Mouse (Mus musculus): ENCODE measurements around the gene Gsto2. TPM values are rescaled to one million over a fixed set of nuclear protein-coding genes. Genes with fewer than 3 reads are reported as not detected.

Gsto2 gene
- polyA plus RNA-seq, 1 experiment, result 0.84 TPM

DNA sequence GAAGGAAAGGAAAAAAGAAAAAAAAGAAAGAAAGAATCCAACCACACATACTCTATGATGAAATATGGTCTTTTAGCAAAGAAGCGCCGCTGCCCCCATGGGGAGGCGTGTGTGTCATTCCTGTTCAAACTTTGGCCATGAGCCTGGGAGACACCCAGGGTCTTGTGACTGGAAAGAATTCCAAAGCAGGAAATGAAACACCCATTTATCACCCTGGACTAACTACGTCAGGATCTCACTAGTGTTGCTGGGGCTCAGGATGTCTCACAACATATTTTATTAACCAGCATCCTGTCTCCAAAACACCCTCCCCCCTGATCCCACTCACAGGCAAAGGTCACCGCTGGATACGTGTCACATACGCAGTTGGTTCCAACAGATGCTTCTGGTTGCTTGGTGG is 21.3 kb downstream of the Gsto2 start:
- H3K27ac ChIP-seq (ENCODE audit: control insufficient read depth, insufficient read depth, low read length), result peak overlapping the region; percentile 89; the same call in 1 of the 2 replicates
- no peaks in the 10 kb centered on the region for H3K36me3 ChIP-seq (ENCODE audit: control insufficient read depth, insufficient read depth, low read length)
- TF ChIP-seq CTCF (IDR thresholded peaks at IDR 0.05; ENCODE audit: borderline replicate concordance, control insufficient read depth, extremely low read depth, insufficient read depth, low read length, poor library complexity), result no peak
- TF ChIP-seq POLR2A (IDR thresholded peaks at IDR 0.05; ENCODE audit: control insufficient read depth, extremely low read depth, insufficient read depth, low read length, poor library complexity), result no peak
- DNase-seq, result no peak
- no peaks in the 10 kb centered on the region for H3K27me3 ChIP-seq (ENCODE audit: control insufficient read depth, insufficient read depth, low read length)
- H3K4me3 ChIP-seq (ENCODE audit: control insufficient read depth, insufficient read depth, low read length), result no peak overlapping the region
- 73% methylated on average over 7 of the region's 7 CpGs for WGBS
- peaks cover 43% of the 10 kb centered on the region for H3K4me1 ChIP-seq (replicated peaks; ENCODE audit: control insufficient read depth, insufficient read depth, low read length)

DNA sequence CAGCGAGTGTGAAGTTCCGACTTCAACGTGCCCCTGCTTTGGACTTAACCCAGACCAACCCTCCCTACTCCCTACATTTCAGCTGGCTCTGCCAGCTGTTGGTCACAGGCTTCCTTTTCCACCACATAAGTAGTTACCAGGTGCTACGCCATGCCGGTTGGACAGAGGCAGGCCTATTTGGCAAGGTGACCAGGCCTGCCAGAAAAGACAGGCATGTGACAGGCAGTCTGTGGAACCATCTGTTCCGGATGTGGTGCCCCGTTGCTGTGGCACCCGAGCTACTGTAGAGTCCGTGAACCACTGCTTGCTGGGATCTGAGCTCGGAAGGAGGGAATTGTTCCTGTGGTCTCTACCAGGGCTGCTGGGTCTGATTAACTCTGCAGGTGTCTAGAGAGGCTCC is 22.1 kb downstream of the Gsto2 start:
- H3K4me1 ChIP-seq (replicated peaks; ENCODE audit: control insufficient read depth, insufficient read depth, low read length), result peaks cover 43% of the 10 kb centered on the region
- no peak overlapping the region for H3K4me3 ChIP-seq (ENCODE audit: control insufficient read depth, insufficient read depth, low read length)
- peak overlapping the region; percentile 89 for H3K27ac ChIP-seq (ENCODE audit: control insufficient read depth, insufficient read depth, low read length)
- no peak for TF ChIP-seq CTCF (IDR thresholded peaks at IDR 0.05; ENCODE audit: borderline replicate concordance, control insufficient read depth, extremely low read depth, insufficient read depth, low read length, poor library complexity)
- TF ChIP-seq POLR2A (IDR thresholded peaks at IDR 0.05; ENCODE audit: control insufficient read depth, extremely low read depth, insufficient read depth, low read length, poor library complexity), result no peak
- 28% methylated on average over 10 of the region's 10 CpGs for WGBS
- DNase-seq, result peak; percentile 63
- H3K27me3 ChIP-seq (ENCODE audit: control insufficient read depth, insufficient read depth, low read length), result no peaks in the 10 kb centered on the region
- H3K36me3 ChIP-seq (ENCODE audit: control insufficient read depth, insufficient read depth, low read length), result no peaks in the 10 kb centered on the region

DNA sequence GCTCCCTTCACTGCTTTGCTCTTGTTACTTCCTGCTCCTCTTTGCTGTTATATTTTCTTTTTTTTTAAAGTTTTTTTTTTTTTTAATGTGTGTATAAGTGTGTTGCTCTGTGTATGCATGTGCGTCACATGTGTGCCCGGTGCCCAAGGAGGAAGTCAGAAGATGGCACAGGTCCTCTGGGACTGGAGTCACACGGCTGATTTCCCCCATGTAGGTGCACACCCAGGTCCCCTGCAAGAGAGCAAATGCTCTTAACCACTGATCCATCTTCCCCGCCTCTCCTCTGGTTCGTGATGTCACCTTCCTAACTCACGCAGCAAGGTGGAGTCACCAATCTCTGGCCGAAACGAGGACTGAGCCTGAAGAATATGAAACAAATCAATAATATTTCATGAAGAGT is 22.7 kb downstream of the Gsto2 start:
- WGBS, result 48% methylated on average over 8 of the region's 8 CpGs
- peak overlapping the region; percentile 89 for H3K27ac ChIP-seq (ENCODE audit: control insufficient read depth, insufficient read depth, low read length)
- DNase-seq, result peak; percentile 17
- H3K36me3 ChIP-seq (ENCODE audit: control insufficient read depth, insufficient read depth, low read length), result no peaks in the 10 kb centered on the region
- no peaks in the 10 kb centered on the region for H3K27me3 ChIP-seq (ENCODE audit: control insufficient read depth, insufficient read depth, low read length)
- TF ChIP-seq POLR2A (IDR thresholded peaks at IDR 0.05; ENCODE audit: control insufficient read depth, extremely low read depth, insufficient read depth, low read length, poor library complexity), result no peak
- TF ChIP-seq CTCF (IDR thresholded peaks at IDR 0.05; ENCODE audit: borderline replicate concordance, control insufficient read depth, extremely low read depth, insufficient read depth, low read length, poor library complexity), result no peak
- no peak overlapping the region for H3K4me3 ChIP-seq (ENCODE audit: control insufficient read depth, insufficient read depth, low read length)
- H3K4me1 ChIP-seq (replicated peaks; ENCODE audit: control insufficient read depth, insufficient read depth, low read length), result peaks cover 40% of the 10 kb centered on the region

DNA sequence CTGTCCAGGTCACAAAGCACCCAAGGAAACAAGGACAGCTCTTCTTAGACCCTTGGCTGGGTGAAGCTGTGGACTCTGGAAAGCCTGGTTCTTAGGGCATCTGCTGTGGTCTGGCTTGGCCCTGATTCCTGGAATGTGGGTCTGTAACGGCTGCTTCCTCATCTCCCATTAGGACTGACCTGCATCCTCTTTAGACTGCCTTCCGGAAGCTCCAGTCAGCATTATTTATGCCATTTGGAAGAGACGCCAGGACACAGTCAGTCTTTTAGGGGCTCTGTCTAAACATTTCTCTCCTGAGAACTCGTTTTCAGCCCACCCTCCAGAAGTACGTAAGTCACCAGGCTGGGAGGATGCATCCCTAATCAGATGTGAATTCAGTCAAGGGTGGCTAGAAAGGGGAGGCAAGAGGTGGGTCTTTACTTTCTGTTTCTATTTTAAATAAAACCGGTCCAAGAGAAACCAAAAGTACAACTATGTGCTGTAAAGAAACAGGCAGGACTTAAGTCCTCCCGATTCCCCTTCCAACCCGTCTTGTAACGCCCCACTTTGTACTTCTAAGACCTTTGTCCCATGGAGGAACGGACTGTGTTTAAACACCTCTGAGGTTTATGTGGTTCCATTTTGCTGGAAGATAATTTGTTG is 25.3 kb downstream of the Gsto2 start:
- DNase-seq, result no peak
- H3K4me3 ChIP-seq (ENCODE audit: control insufficient read depth, insufficient read depth, low read length), result no peak overlapping the region
- H3K27ac ChIP-seq (ENCODE audit: control insufficient read depth, insufficient read depth, low read length), result peak overlapping the region; percentile 15; the same call in 1 of the 2 replicates
- WGBS, result 14% methylated on average over 10 of the region's 10 CpGs
- H3K4me1 ChIP-seq (replicated peaks; ENCODE audit: control insufficient read depth, insufficient read depth, low read length), result peaks cover 36% of the 10 kb centered on the region
- no peaks in the 10 kb centered on the region for H3K27me3 ChIP-seq (ENCODE audit: control insufficient read depth, insufficient read depth, low read length)
- TF ChIP-seq CTCF (IDR thresholded peaks at IDR 0.05; ENCODE audit: borderline replicate concordance, control insufficient read depth, extremely low read depth, insufficient read depth, low read length, poor library complexity) (no peak), POLR2A (IDR thresholded peaks at IDR 0.05; ENCODE audit: control insufficient read depth, extremely low read depth, insufficient read depth, low read length, poor library complexity) (no peak)
- H3K36me3 ChIP-seq (ENCODE audit: control insufficient read depth, insufficient read depth, low read length), result peaks cover 12% of the 10 kb centered on the region

DNA sequence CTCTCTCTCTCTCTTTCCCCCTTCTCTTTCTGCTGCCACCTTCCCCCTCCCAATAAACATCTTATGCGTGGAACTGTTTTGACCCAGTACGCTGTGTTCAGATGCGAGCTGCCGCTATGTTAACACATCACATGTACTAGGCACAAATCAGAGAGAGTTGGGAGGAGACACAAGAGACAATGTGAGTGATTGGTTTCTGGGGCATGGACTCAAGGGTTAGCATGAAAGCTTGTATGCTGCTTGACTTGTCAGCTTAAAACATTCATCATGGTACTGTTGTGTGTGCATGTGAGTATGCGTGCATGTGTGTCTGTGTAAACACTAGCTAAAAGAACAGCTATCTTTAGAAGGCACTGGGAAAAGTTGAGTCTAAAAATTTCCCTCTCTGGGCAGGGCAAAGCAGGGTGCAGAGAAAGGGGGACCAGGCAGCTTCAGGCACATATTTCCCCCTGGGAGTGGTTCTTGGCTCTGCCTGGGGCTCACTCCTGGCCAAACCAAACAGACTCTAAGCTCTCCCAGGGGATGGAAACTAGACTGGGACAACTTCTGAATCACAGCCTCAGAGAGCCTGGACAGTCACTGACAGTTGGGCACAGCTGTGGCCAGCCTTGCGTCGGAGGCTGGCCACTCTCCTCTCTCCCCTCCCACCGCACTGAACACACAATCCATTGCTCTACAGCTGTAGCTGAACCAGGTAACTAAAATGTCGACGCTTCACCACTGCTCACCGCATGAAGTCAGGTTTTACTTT is 26.4 kb downstream of the Gsto2 start:
- no peak for DNase-seq
- 90% methylated on average over 11 of the region's 11 CpGs for WGBS
- peaks cover 33% of the 10 kb centered on the region for H3K4me1 ChIP-seq (replicated peaks; ENCODE audit: control insufficient read depth, insufficient read depth, low read length)
- H3K27ac ChIP-seq (ENCODE audit: control insufficient read depth, insufficient read depth, low read length), result no peak overlapping the region
- H3K36me3 ChIP-seq (ENCODE audit: control insufficient read depth, insufficient read depth, low read length), result peaks cover 23% of the 10 kb centered on the region
- TF ChIP-seq POLR2A (IDR thresholded peaks at IDR 0.05; ENCODE audit: control insufficient read depth, extremely low read depth, insufficient read depth, low read length, poor library complexity), result no peak
- no peak for TF ChIP-seq CTCF (IDR thresholded peaks at IDR 0.05; ENCODE audit: borderline replicate concordance, control insufficient read depth, extremely low read depth, insufficient read depth, low read length, poor library complexity)
- no peak overlapping the region for H3K4me3 ChIP-seq (ENCODE audit: control insufficient read depth, insufficient read depth, low read length)
- no peaks in the 10 kb centered on the region for H3K27me3 ChIP-seq (ENCODE audit: control insufficient read depth, insufficient read depth, low read length)

DNA sequence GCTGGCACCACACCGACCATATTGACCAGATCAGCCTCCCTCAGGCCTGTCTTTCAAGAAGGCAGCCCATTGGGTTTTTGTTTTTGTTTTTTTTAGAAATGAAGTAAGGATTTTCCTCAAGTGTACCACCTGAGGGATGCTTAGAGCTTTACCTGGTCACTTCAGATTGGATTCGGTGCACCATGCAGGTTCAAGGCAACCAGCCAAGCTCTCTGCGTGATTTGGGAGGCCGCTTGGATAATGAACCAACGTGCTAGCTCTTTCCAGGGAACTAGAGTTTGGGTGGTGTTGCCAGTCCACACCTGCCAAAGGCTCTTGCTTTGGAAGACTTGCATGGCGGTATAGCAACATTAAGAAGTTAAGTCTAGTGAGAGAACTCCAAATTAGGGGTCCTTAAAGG is 27.8 kb downstream of the Gsto2 start:
- no peak for DNase-seq
- H3K4me3 ChIP-seq (ENCODE audit: control insufficient read depth, insufficient read depth, low read length), result no peak overlapping the region
- H3K27ac ChIP-seq (ENCODE audit: control insufficient read depth, insufficient read depth, low read length), result no peak overlapping the region
- no peaks in the 10 kb centered on the region for H3K27me3 ChIP-seq (ENCODE audit: control insufficient read depth, insufficient read depth, low read length)
- H3K36me3 ChIP-seq (ENCODE audit: control insufficient read depth, insufficient read depth, low read length), result peaks cover 33% of the 10 kb centered on the region
- 96% methylated on average over 6 of the region's 6 CpGs for WGBS
- TF ChIP-seq CTCF (IDR thresholded peaks at IDR 0.05; ENCODE audit: borderline replicate concordance, control insufficient read depth, extremely low read depth, insufficient read depth, low read length, poor library complexity) (no peak), POLR2A (IDR thresholded peaks at IDR 0.05; ENCODE audit: control insufficient read depth, extremely low read depth, insufficient read depth, low read length, poor library complexity) (no peak)
- peaks cover 20% of the 10 kb centered on the region for H3K4me1 ChIP-seq (replicated peaks; ENCODE audit: control insufficient read depth, insufficient read depth, low read length)

All from thymus, adult 2 months (tissue).